Mouse (Mus musculus): Measurements from ENCODE around the gene Tcaim.

GRCm38 (mm10) chr9:122846156-122846555 is 40.8 kb downstream of the Tcaim start:
- TF ChIP-seq CTCF (IDR thresholded peaks at IDR 0.05; ENCODE audit: insufficient read depth, low read depth, low read length) (no peak), POLR2A (IDR thresholded peaks at IDR 0.05; ENCODE audit: insufficient read depth, low read depth, low read length) (no peak)
